Comparison of ENCODE assay signal across 12 mouse cellular contexts in genomic region chr9:106457920-106458319, GRCm38 (mm10). TPM values are rescaled to one million over a fixed set of nuclear protein-coding genes. Genes with fewer than 3 reads are reported as not detected.
DNase-seq lines count a peak whose midpoint lies in the region; ATAC-seq and TF ChIP-seq lines count a peak whose summit lies in the region.
"Had no signal": no experiment of that assay in that cellular context is flagged by ENCODE, and none has a peak within 500 bp of the region (broad histone marks: within the 10 kb centered on the region; RNA-seq: fewer than 3 reads in every experiment).

No protein-coding gene starts in this region.

- intact Hi-C loops in gastrocnemius, adult 2 months (cut with DNase I) = no loop called here
- intact Hi-C loops in gastrocnemius, postnatal 14 days (cut with DNase I; ENCODE audit: low total_unique reads) = no loop called here

- no peak for ATAC-seq in forebrain, embryonic 14.5 days
- no peak for ATAC-seq in hindbrain, embryonic 11.5 days (ENCODE audit: low FRiP score)
- no peak for ATAC-seq in midbrain, embryonic 16.5 days
- no peak for ATAC-seq in kidney, embryonic 15.5 days (replicated peaks; ENCODE audit: low FRiP score)
- ATAC-seq: Patski had no signal

- H3K36me3 ChIP-seq in forebrain, embryonic 14.5 days (ENCODE audit: control insufficient read depth, insufficient read depth, low read length) = peaks cover 32% of the 10 kb centered on the region
- peaks cover 18% of the 10 kb centered on the region for H3K36me3 ChIP-seq in hindbrain, embryonic 11.5 days (ENCODE audit: control insufficient read depth, insufficient read depth, low read length)
- H3K36me3 ChIP-seq in midbrain, embryonic 16.5 days (ENCODE audit: control insufficient read depth, insufficient read depth, low read length) = peaks cover 16% of the 10 kb centered on the region
- H3K36me3 ChIP-seq in kidney, embryonic 15.5 days = peaks cover 29% of the 10 kb centered on the region

- H3K27ac ChIP-seq in gastrocnemius, adult 2 months = peak overlapping the region; percentile 92
- H3K27ac ChIP-seq in forebrain, embryonic 14.5 days (ENCODE audit: low read depth, low read length) = no peak overlapping the region
- 0 out of 2 replicates have a peak overlapping the region, but pooled peaks have one; percentile 24 for H3K27ac ChIP-seq in hindbrain, embryonic 11.5 days (ENCODE audit: low read depth, low read length)
- H3K27ac ChIP-seq in midbrain, embryonic 16.5 days (ENCODE audit: low read length) = 0 out of 2 replicates have a peak overlapping the region, but pooled peaks have one; percentile 51
- no peak overlapping the region for H3K27ac ChIP-seq in kidney, embryonic 15.5 days

- peak; percentile 55 for DNase-seq in gastrocnemius, adult 2 months
- no peak for DNase-seq in gastrocnemius, postnatal 14 days
- DNase-seq in forebrain, embryonic 14.5 days (ENCODE audit: low spot score) = no peak
- DNase-seq in hindbrain, embryonic 11.5 days (ENCODE audit: low spot score) = no peak
- no peak for DNase-seq in frontal cortex, postnatal 14 days (ENCODE audit: low spot score in 2 of 2)
- DNase-seq in left cerebral cortex, adult 11 months (ENCODE audit: low spot score) = no peak
- DNase-seq: B cell, adult 2 months; kidney, adult 2 months had no signal

- peaks cover 34% of the 10 kb centered on the region for H3K4me1 ChIP-seq in forebrain, embryonic 14.5 days (ENCODE audit: control insufficient read depth, insufficient read depth, low read length)
- peaks cover 25% of the 10 kb centered on the region for H3K4me1 ChIP-seq in hindbrain, embryonic 11.5 days (replicated peaks; ENCODE audit: control insufficient read depth, insufficient read depth, low read length)
- H3K4me1 ChIP-seq in midbrain, embryonic 16.5 days (ENCODE audit: control insufficient read depth, insufficient read depth, low read length) = peaks cover 46% of the 10 kb centered on the region
- H3K4me1 ChIP-seq in kidney, embryonic 15.5 days = peaks cover 77% of the 10 kb centered on the region

- TF ChIP-seq CTCF in gastrocnemius, adult 2 months (IDR thresholded peaks at IDR 0.05) = no peak

- no peaks in the 10 kb centered on the region for H3K27me3 ChIP-seq in forebrain, embryonic 14.5 days (replicated peaks; ENCODE audit: control insufficient read depth, insufficient read depth, low read length)
- no peaks in the 10 kb centered on the region for H3K27me3 ChIP-seq in hindbrain, embryonic 11.5 days (ENCODE audit: control insufficient read depth, insufficient read depth, low read length)
- H3K27me3 ChIP-seq in midbrain, embryonic 16.5 days (ENCODE audit: control insufficient read depth, insufficient read depth, low read depth, low read length) = no peaks in the 10 kb centered on the region
- no peaks in the 10 kb centered on the region for H3K27me3 ChIP-seq in kidney, embryonic 15.5 days
- H3K27me3 ChIP-seq: Patski had no signal

- 54% methylated on average over 5 of the region's 5 CpGs for WGBS in forebrain, embryonic 14.5 days
- WGBS in hindbrain, embryonic 11.5 days = 65% methylated on average over 5 of the region's 5 CpGs
- WGBS in midbrain, embryonic 16.5 days = 38% methylated on average over 5 of the region's 5 CpGs
- WGBS in kidney, embryonic 15.5 days = 68% methylated on average over 5 of the region's 5 CpGs

- H3K4me2 ChIP-seq in forebrain, embryonic 14.5 days (ENCODE audit: low read length) = peak overlapping the region; percentile 99
- peak overlapping the region; percentile 97 for H3K4me2 ChIP-seq in hindbrain, embryonic 11.5 days (replicated peaks; ENCODE audit: low read depth, low read length)
- H3K4me2 ChIP-seq in midbrain, embryonic 16.5 days (ENCODE audit: low read length) = peak overlapping the region; percentile 98
- no peak overlapping the region for H3K4me2 ChIP-seq in kidney, embryonic 15.5 days

- H3K9ac ChIP-seq in forebrain, embryonic 14.5 days (ENCODE audit: low read length) = peak overlapping the region; percentile 79; the same call in 1 of the 2 replicates
- peak overlapping the region; percentile 93; the same call in 1 of the 2 replicates for H3K9ac ChIP-seq in hindbrain, embryonic 11.5 days (ENCODE audit: low read depth, low read length)
- H3K9ac ChIP-seq in midbrain, embryonic 16.5 days (ENCODE audit: low read depth, low read length) = peak overlapping the region; percentile 63; the same call in 1 of the 2 replicates
- H3K9ac ChIP-seq in kidney, embryonic 15.5 days = no peak overlapping the region

- H3K9me3 ChIP-seq in forebrain, embryonic 14.5 days (replicated peaks; ENCODE audit: control insufficient read depth, low read length) = no peaks in the 10 kb centered on the region
- H3K9me3 ChIP-seq in hindbrain, embryonic 11.5 days (ENCODE audit: control insufficient read depth, low read length) = no peaks in the 10 kb centered on the region
- H3K9me3 ChIP-seq in midbrain, embryonic 16.5 days (replicated peaks; ENCODE audit: control insufficient read depth, low read length, poor library complexity, severe bottlenecking) = no peaks in the 10 kb centered on the region
- no peaks in the 10 kb centered on the region for H3K9me3 ChIP-seq in kidney, embryonic 15.5 days (replicated peaks)

- no peak overlapping the region for H3K4me3 ChIP-seq in gastrocnemius, adult 2 months
- H3K4me3 ChIP-seq in forebrain, embryonic 14.5 days (ENCODE audit: low read depth, low read length) = no peak overlapping the region
- H3K4me3 ChIP-seq in hindbrain, embryonic 11.5 days (ENCODE audit: low read depth, low read length) = peak overlapping the region; percentile 82
- H3K4me3 ChIP-seq in midbrain, embryonic 16.5 days (ENCODE audit: low read depth, low read length) = no peak overlapping the region
- no peak overlapping the region for H3K4me3 ChIP-seq in kidney, embryonic 15.5 days (replicated peaks)

RNA-seq across cellular contexts. Expression of gene Pcbp4, which starts 4.8 kb away (rescaled TPM):
- total RNA-seq in gastrocnemius, adult 2 months (2021) = 10 to 100 TPM; 63.8 to 69.0 TPM
- 10 to 100 TPM; 47.6 to 48.7 TPM for total RNA-seq in gastrocnemius, postnatal 14 days (2021)
- polyA plus RNA-seq in forebrain, embryonic 14.5 days (2014; fragmentation: Nextera tagmentation; extraction: Ambion mirVana) = 199 and 226 TPM in 2 replicates
- polyA plus RNA-seq in hindbrain, embryonic 11.5 days (2014; fragmentation: Nextera tagmentation; extraction: Ambion mirVana) = 222 and 249 TPM in 2 replicates
- polyA plus RNA-seq in midbrain, embryonic 16.5 days (2015; fragmentation: Nextera tagmentation; extraction: Ambion mirVana) = 242 and 262 TPM in 2 replicates
- 118 and 140 TPM in 2 replicates for polyA plus RNA-seq in kidney, embryonic 15.5 days (2015; fragmentation: Nextera tagmentation; extraction: Ambion mirVana)

RNA-seq across cellular contexts. Expression of gene Gpr62, which starts 7.8 kb away (rescaled TPM):
- under 1 TPM in 1 of 2 experiments, not detected in 1; 0.15 TPM for total RNA-seq in gastrocnemius, adult 2 months (2021)
- under 1 TPM; 0.16 to 0.33 TPM for total RNA-seq in gastrocnemius, postnatal 14 days (2021)
- polyA plus RNA-seq in forebrain, embryonic 14.5 days (2014; fragmentation: Nextera tagmentation; extraction: Ambion mirVana) = 0.56 and 0.89 TPM in 2 replicates
- polyA plus RNA-seq in hindbrain, embryonic 11.5 days (2014; fragmentation: Nextera tagmentation; extraction: Ambion mirVana) = 0.22 and 0.29 TPM in 2 replicates
- 0.78 and 0.98 TPM in 2 replicates for polyA plus RNA-seq in midbrain, embryonic 16.5 days (2015; fragmentation: Nextera tagmentation; extraction: Ambion mirVana)
- polyA plus RNA-seq in kidney, embryonic 15.5 days (2015; fragmentation: Nextera tagmentation; extraction: Ambion mirVana) = 0.22 and 0.47 TPM in 2 replicates
- total RNA-seq: megakaryocyte-erythroid progenitor cell, adult 5-6 weeks had no signal
- polyA plus RNA-seq: kidney, adult 2 months had no signal

RNA-seq across cellular contexts. Expression of gene Abhd14a, which starts 10.4 kb away (rescaled TPM):
- total RNA-seq in gastrocnemius, adult 2 months (2021) = 10 to 100 TPM; 15.9 to 19.8 TPM
- 10 to 100 TPM; 13.3 to 16.0 TPM for total RNA-seq in gastrocnemius, postnatal 14 days (2021)
- polyA plus RNA-seq in forebrain, embryonic 14.5 days (2014; fragmentation: Nextera tagmentation; extraction: Ambion mirVana) = 51.9 and 60.2 TPM in 2 replicates
- polyA plus RNA-seq in hindbrain, embryonic 11.5 days (2014; fragmentation: Nextera tagmentation; extraction: Ambion mirVana) = 31.2 and 34.7 TPM in 2 replicates
- polyA plus RNA-seq in midbrain, embryonic 16.5 days (2015; fragmentation: Nextera tagmentation; extraction: Ambion mirVana) = 71.9 and 82.0 TPM in 2 replicates
- 55.5 and 56.8 TPM in 2 replicates for polyA plus RNA-seq in kidney, embryonic 15.5 days (2015; fragmentation: Nextera tagmentation; extraction: Ambion mirVana)

RNA-seq across cellular contexts. Expression of gene Abhd14b, which starts 10.7 kb away (rescaled TPM):
- 1 to 10 TPM; 4.8 to 6.1 TPM for total RNA-seq in gastrocnemius, adult 2 months (2021)
- total RNA-seq in gastrocnemius, postnatal 14 days (2021) = 1 to 10 TPM; 4.6 to 6.5 TPM
- 5.5 and 5.9 TPM in 2 replicates for polyA plus RNA-seq in forebrain, embryonic 14.5 days (2014; fragmentation: Nextera tagmentation; extraction: Ambion mirVana)
- 4.2 and 6.0 TPM in 2 replicates for polyA plus RNA-seq in hindbrain, embryonic 11.5 days (2014; fragmentation: Nextera tagmentation; extraction: Ambion mirVana)
- polyA plus RNA-seq in midbrain, embryonic 16.5 days (2015; fragmentation: Nextera tagmentation; extraction: Ambion mirVana) = 8.8 and 10.6 TPM in 2 replicates
- polyA plus RNA-seq in kidney, embryonic 15.5 days (2015; fragmentation: Nextera tagmentation; extraction: Ambion mirVana) = 27.9 and 30.6 TPM in 2 replicates

RNA-seq across cellular contexts. Expression of gene Rrp9, which starts 17.8 kb away (rescaled TPM):
- 10 to 100 TPM; 23.9 to 24.7 TPM for total RNA-seq in gastrocnemius, adult 2 months (2021)
- 10 to 100 TPM; 12.6 to 18.4 TPM for total RNA-seq in gastrocnemius, postnatal 14 days (2021)
- polyA plus RNA-seq in forebrain, embryonic 14.5 days (2014; fragmentation: Nextera tagmentation; extraction: Ambion mirVana) = 45.6 and 48.9 TPM in 2 replicates
- 41.3 and 42.2 TPM in 2 replicates for polyA plus RNA-seq in hindbrain, embryonic 11.5 days (2014; fragmentation: Nextera tagmentation; extraction: Ambion mirVana)
- polyA plus RNA-seq in midbrain, embryonic 16.5 days (2015; fragmentation: Nextera tagmentation; extraction: Ambion mirVana) = 48.3 and 48.5 TPM in 2 replicates
- polyA plus RNA-seq in kidney, embryonic 15.5 days (2015; fragmentation: Nextera tagmentation; extraction: Ambion mirVana) = 52.8 and 54.3 TPM in 2 replicates

Comparison
In these comparisons a context has a peak if more than half of its experiments do, and no peak if none do; other contexts are left out.
1. H3K27ac ChIP-seq: peak in gastrocnemius, adult 2 months (single experiment), hindbrain, embryonic 11.5 days (single experiment) and midbrain, embryonic 16.5 days (single experiment); none in forebrain, embryonic 14.5 days (single experiment) and kidney, embryonic 15.5 days (single experiment).